Mouse (Mus musculus): ENCODE measurements around the gene Gm44511.

Gene Gm44511

DNA sequence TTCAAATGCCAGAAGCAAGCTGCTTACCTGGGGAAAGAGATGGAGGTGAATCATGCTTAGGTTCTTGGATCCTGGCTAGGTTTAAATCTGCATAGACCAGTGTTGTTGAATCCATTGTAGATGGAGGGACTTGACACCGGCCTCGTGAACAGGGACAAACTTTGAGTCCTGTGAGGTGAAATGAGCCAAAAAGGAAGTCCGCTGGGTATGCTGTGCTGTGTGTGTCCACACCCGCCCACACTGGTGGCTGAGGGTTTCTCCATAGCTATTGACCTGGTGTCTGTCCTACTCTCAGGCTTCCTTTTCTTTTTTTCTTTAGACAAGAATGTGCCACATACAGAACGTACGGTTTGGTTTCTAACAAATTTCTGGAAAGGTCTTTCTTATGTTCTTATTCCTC is at the start of gene Gm44511, which contains the start of gene Klrb1b:
TSS of gene Gm44511 (minus strand) at position 184 of the 400 bp plus-strand sequence.
TSS of gene Klrb1b (minus strand) at position 200 of the 400 bp plus-strand sequence.
- DNase-seq (ENCODE audit: inconsistent ontology term), result no peak

DNA sequence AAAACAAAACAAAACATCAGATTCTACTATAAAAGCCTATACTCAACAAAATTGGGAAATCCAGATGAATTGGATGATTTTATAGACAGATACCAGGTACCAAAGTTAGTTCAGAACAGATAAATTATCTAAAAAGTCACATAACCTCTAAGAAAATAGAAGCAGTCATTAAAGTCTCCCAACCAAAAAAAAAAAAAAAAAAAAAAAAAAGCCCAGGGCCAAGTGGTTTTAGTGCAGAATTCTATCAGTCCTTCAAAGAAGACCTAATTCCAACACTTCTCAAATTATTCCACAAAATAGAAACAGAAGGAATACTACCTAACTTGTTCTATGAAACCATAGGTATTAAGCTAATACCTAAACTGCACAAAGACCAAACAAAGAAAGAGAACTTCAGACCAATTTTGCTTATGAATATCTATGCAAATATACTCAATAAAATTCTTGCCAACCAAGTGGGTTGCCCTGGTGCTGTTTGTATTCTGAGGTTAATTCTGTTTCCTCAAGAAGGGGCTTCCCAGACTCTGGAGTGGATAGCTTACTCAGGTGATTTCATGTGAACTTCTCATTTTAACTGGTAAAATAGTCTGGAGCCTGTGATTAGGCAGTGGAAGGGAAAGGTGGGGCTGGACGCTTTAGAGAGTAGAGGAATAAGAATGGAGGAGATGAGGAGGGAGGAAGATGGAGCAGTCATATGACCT is 45.9 kb upstream of the Gm44511 start:
- DNase-seq (ENCODE audit: inconsistent ontology term), result no peak

DNA sequence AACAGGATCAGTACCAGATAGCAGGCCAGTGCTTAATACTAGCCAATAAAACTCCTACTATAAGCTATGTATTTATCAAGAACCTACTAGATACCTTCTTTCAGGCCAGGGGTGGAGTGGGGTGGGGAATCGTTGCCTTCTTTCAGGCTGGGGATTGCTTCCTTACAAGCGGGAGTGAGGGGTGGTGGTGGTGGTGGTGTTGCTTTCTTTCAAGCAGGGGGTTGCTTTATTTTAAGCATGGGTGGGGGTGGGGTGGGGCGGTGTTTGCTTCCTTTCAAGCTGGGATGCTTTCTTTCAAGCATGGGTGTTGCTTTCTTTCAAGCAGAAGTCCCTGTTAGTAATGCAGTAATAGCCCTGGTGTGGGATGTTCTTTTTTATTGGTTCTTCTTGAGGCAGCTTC is 42.7 kb upstream of the Gm44511 start:
- no peak for DNase-seq (ENCODE audit: inconsistent ontology term)

DNA sequence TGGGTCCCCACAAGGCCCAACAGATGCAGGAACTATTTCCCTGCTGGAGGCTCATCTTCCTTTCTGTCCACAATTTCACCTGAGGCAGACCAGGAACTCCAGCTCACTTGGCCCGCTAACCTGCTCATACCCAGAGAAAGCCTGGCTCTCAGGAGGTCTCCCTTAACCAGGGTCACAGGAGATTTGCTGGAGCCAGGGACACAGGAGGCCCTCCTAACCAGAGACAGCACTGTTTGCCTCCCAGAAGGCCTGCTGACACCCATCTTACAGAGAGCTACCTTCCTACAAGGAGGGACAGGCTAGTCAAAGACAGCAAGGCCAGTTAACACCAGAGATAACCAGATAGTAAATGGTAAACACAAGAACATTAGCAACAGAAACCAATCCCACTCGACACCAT is 31.9 kb upstream of the Gm44511 start:
- DNase-seq (ENCODE audit: inconsistent ontology term), result no peak

DNA sequence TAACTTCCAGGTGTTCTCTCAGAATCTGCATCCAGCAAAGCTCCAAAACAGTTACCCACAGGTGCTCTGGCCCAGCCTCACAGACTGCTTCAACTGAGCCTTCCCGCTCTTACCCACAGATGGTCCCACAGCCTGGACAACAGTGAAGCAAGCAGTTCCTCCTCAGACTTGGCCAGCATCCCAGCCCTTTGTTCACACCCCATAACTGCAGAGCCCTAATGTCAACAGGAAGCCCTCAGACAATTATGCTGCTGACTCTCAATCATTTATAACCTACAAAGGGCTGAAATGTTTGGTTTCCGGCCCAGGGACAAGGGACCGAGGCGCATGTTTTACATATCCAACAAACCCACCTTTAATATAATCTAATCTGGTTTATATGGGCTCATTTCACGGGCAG is 30.1 kb upstream of the Gm44511 start:
- DNase-seq (ENCODE audit: inconsistent ontology term), result peak; percentile 71

DNA sequence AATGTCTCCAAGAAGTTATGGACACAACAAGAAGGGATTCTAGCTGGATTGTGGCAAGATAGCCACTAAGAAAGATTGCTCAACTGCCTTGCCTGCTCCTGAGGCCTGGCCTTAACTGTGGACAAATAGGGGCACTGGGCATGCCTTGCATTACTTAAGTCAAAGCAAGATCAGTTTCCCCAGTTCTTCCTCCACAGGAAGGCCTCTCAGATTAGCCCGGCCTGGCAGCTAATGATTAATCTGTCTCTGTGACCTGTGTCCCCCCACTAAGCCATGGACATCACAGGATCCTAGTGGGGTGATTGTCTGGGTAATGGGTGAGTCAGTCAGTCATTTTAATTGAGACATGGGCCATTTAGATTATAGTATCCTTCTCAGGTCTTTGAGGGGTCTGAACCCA is 29.4 kb upstream of the Gm44511 start:
- DNase-seq (ENCODE audit: inconsistent ontology term), result no peak

DNA sequence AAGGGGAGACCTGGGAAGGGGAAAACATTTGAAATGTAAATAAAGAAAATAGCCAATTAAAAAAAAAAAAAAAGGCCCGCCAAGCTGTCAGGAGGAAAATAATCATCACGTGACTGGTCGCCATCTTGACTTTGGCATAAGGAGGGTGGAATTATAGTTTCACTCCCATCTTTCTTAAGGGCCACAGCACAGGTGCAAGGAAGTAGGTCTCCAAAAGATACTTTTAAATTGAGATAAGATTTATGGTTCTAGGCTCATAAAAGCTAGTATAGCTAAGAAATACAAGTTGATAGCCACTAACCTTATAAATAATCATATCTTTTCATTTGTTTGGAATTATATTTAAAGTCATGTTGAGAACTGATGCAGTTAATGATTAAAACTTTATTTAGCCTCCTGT is 28.8 kb upstream of the Gm44511 start:
- DNase-seq (ENCODE audit: inconsistent ontology term), result no peak

DNA sequence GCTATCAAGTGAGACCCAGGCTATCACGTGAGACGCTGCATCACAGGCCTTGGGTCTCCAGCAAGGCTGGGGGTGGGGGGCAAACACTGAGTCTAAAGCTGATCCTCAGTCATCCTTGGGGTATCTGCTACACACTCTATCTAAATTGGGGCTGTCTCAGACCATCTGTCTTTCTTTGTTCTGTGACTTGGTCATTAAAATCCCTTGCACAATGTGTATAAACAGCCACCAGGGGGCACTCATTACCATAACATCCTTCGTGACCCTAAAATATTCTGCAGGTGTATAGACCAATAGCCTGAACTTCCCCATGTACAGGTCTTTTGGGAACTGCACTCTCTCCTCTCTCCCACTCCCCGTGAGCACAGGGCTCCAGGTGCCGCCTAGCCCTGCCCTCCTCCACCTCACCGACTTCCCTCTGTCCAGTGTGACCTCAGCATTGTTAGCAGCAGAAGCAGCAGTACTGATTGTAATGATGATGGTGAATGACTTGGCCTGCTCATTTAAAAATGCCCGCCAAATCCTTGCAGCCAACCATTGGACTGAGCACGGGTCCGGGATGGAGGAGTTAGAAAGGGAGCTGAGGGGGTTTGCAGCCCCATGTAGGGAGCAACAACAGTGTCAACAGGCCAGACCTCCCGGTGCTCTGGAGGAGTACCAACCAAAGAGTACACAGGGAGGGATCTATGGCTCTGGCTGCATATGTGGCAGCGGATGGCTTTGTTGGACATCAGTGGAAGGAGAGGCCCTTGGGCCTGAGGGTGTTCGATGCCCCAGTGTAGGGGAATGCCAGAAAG is 28.1 kb upstream of the Gm44511 start:
- DNase-seq (ENCODE audit: inconsistent ontology term), result peak; percentile 50

DNA sequence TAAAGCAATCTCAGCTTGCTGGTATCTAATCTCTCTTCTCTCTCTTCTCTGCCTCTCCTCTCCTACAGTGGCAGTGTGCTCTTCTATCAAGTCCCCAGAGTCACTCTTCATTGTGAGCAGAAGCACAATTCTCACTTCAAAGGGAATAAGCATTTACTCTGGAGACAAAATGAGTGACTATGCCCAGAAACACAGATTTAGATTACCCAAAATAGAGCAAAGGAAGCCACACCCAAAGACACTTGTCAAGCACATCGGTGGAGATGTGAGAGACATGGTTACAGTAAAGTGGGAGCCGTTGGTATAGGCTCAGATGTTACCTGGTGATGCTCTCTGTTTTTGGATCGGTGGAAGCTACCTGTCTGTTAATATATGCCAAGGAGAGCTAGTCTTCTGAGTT is 26.7 kb upstream of the Gm44511 start:
- DNase-seq (ENCODE audit: inconsistent ontology term), result no peak

DNA sequence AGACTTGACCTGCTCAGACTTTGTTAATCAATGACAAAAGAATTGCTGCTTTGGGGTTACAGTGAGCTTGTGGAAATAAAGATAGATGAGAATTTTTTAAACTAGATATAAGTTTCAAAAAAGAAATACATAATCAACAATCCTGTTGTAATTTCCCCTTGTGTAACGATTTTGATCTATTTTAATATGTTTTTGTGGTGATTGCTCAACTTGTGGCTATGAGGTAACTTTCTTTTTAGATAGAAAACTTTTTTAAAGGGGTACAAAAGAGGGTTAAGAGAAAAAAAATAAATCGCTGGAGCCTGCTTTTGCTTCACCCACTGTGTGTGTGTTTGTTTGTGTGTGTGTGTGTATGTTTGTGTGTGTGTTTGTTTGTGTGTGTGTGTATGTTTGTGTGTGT is 25.0 kb upstream of the Gm44511 start:
- no peak for DNase-seq (ENCODE audit: inconsistent ontology term)

DNA sequence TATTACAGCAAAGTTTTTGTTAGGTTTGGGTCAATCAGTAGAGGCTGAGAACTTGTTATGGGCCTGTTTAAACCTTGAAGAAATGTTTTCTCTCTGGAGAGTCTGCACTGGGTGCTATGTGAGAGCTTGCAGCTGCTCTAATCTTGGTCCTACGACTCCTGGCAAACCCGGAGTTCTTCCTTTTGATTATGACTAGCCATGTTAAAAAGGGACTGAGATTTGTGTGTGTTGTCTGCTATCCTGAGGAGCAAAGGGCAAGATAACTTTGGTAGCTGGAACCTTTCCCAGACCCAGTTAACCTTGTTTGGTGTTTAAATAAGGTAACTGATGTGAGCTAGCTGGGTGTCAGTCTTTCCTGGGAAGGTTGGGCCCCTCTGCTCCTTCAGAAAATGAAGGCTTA is 24.6 kb upstream of the Gm44511 start:
- DNase-seq (ENCODE audit: inconsistent ontology term), result no peak

DNA sequence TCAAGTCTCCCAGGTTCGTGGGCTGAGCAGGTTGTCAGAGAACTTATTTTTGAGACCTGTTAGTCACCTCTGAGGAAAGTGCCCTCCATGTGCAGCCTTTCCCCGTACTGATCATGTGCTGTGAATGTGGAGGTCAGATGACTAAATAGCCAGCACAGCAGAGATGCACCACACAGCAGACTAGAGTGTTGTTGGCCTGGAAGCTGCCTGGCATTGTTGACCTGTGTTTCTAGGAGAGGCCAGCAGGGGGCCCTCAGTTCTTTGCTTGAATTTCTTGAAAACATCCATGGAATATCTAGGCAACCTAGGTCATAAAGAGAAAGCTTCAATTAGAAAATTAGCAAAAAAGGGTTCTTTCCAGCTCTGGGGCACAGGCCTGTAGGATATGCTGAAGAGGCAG is 23.8 kb upstream of the Gm44511 start:
- DNase-seq (ENCODE audit: inconsistent ontology term), result peak; percentile 60

DNA sequence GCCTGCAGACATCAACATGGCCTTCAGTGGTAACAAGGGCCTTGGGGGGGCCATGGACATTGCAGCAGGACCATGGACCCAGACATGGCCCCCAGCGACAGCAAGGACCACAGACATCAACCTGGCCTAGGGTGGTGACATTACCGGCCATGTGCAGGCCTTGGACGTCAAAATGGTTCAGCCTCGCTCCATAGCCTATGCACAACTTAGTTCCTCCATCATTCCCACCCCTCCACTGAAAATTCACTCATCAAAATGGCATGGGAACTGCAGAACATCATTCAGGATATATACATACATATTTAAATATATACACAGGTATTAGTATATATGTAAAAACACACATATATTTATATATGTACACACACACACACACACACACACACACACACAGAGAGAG is 21.3 kb upstream of the Gm44511 start:
- no peak for DNase-seq (ENCODE audit: inconsistent ontology term)

DNA sequence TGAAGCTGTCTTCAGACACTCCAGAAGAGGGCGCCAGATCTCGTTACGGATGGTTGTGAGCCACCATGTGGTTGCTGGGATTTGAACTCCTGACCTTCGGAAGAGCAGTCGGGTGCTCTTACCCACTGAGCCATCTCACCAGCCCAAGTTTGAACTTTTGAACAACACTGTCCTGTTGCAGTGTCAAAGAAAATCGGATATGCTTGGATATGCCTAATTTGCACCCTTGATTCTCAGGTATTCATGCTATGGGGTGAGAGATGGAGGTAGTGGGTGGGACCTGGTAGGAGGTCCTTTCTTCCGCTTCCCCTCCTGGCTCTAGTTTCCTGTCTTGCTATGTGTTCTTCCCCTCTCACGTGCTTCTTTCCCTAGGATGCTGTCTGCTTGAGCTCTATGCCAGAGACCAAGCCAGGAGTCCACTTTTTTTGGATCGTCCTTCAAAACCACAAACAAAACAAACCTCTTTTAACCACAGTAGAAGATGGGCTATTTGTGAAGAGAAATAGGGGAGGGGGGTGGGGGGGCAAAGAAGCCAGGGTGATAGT is 20.0 kb upstream of the Gm44511 start:
- no peak for DNase-seq (ENCODE audit: inconsistent ontology term)

DNA sequence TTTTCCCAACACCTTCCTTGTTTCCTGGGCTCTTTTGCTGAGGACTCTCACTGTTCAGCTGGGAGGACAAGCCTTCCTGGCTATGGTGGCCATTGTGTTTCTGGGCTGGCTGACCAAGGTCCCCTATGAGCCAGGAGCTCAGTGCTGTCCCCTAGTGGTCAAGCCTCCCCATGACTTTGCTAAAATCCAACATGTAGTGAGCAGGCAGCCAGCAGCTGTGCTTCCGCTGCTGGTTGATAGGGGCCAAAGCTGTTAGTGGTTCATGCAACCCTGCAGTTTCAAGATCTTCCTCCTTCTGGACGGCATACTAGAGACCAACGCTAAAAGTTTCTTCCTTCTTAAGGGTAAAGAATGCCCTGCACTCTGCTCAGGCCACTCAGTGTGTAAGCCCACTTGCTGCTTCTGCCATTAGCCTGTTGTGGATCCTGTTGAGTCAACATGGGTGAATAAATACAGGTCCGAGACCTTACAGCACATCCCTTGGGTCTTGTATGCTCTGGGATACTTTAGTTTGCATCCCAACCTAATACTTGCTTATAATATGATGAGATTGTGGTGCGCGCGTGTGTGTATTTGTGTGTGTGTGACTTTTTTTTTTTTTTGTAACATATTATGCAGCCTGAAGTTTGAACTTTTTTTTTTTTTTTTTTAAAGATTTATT is 19.3 kb upstream of the Gm44511 start:
- peak; percentile 70 for DNase-seq (ENCODE audit: inconsistent ontology term)

DNA sequence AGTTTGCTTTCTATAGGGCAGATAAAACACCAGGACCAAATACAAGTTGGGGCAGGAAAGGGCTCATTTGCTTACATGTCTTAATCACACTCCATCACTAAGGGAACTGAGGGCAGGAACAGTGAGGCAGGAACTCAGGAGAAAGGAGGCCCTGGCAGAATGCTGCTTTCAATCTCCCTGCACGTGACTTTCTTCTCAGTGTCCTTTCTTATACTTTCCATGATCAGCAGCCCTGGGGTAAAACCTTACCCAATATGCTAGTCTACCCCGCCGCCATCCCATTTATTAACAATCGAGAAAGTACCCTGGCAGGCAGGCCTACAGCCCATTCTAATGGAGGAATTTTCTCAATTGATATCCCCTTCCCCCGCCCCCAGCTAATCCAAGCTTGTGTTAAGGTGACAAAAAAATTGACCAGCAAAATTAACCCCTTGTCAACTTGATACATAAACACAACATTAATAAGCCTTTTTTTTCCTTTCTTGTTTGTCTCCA is 18.5 kb upstream of the Gm44511 start:
- no peak for DNase-seq (ENCODE audit: inconsistent ontology term)

DNA sequence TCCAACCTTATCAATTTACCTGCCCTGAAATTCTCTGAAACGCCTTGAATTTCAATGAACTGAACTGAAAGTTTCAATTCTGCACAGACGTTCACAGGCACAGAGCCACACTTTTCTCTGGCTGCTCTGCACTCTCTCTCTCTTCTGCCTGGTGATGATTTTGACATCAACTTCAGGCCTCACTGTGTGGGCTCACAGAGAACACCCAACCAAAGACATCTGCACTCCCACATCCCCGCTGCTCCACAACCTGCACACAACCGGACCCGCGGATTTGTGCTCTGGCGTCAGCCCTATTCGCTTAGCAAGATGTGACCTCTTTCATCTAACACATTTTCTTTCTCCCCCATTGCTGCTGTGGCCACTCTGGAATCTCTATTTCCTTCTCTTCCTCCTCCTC is 18.0 kb upstream of the Gm44511 start:
- DNase-seq (ENCODE audit: inconsistent ontology term), result no peak

DNA sequence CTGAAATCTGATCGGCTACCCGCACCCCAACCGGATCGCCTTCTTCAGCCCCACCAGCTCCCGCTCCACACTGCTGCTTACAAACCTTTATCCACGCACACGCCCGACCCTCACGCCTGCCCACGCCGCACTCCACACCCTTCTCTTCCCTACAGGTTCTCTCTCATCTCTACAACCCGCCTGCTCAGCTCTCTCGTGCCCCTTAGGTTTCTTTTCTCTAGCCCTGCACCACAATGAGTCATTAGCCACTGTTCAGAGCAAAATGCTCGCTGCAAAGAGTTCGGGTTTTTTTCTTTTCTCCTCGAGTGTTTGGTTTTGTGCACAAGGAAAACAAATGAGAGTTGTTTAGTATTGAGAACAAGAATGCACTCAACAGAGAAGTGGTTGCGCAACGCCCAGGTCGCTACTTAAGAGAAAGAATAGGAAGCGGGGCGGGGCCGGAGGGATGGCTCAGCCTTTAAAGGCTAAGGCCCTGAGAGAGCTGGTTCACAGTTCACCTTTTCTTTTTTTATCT is 17.4 kb upstream of the Gm44511 start:
- peak; percentile 81 for DNase-seq (ENCODE audit: inconsistent ontology term)

DNA sequence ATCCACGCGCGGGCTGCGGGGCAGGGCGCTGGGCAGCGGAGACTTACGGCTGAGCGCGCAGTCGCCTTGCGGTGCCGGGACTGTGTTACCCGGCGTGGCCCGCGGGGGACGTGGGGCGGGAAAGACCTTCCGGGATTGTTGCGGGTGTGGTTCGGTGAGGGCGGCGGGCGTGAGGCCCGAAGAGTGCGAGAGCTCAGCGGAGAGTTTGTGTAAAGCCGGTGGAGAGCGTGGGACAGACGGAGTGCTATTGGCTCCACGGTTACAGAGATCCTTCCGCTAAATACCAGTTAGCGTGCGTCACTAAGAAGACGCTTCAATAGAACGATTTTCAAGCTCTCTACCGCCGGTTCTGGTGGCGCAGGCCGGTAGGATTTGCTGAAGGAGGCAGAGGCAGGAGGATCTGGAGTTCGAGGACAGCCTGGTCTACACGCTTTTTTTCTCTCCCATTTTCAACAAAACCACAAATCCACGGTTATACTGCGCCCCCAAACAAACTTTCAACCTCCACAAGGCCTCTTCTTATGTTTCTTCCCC is 16.9 kb upstream of the Gm44511 start:
- DNase-seq (ENCODE audit: inconsistent ontology term), result peak; percentile 96

DNA sequence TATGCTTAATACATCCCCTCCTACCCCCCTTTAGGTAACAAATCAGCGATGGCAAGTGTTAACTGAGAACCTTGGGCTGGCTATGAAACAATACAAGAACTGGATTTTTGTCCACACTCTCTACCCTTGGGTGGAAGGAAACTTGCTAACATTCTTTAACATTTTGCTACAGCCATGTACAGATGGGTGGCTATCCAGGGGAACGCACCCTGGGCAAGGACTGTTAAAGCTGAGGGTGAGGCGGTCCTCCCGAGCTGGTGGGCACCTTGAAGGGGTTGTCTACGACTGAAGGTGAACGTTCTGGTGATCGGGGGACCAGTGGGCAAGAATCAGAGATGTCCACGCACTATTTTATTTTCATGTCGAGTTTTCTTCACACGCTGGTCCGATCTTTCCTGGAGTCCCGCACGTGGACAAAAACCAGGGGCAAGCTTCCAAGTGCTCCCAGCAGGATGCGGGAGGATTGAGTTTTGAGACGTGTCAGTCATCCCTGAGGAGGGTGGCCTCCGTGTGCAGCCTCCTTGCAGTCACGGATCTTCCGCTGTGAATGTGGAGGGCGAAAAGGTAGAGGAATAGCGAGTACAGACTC is 16.3 kb upstream of the Gm44511 start:
- DNase-seq (ENCODE audit: inconsistent ontology term), result no peak

DNA sequence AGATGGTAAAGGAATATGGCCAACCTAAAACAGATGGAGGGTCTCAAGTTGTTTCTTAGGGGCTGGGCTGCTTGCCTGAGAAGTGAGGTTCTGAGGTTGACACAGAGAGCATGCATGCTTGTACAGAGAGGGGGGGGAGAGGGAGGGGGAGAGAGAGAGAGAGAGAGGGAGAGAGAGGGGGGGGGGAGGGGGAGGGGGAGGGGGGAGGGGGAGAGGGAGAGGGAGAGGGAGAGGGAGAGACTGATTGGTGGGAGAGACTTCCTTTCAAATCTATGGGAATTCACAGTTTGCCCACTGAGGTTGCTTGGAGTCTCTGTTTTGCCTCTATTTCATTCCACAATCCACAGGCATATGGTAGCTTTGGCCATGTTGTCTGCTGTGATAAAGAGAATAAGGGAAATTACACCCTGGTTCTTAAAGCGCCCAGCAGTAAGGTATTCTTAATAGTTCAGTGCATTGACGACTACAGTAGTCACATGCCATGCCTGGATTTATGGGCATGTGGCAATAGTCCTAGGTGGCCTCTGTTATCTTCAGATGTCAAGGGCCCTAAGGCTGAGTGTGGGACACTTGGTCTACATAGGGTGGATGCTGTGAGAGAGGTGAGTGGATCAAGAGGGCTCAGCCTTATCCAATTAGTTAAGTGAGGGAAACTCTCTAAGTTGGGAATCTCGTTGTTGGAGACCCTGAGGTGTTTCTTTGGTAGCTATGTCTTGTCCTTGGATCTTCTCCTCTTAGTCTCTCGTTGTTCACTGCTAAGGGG is 15.4 kb upstream of the Gm44511 start:
- DNase-seq (ENCODE audit: inconsistent ontology term), result no peak
